Mouse (Mus musculus) hindbrain, embryonic 12.5 days (tissue): ENCODE measurements at regions not wholly inside any gene's neighbourhood (a gene's known extent, or its start where the extent isn't known, plus 50 kb on each side); places are given as distances from the start of the nearest gene placed in this dataset.

ENCODE experiments used
- ATAC-seq: fragments of 200-750 bp; cut with Nextera tagmentation; 2 replicates; pipeline ENCODE4 v1.8.0; 2017; ENCODE audit warnings: moderate TSS enrichment; ENCODE audit not compliant: low FRiP score
- H3K27ac ChIP-seq: fragments of 300-500 bp; sonication (generic); 2 replicates; pipeline ENCODE4 v1.5.1; 2016; ENCODE audit warnings: mild to moderate bottlenecking
- H3K27me3 ChIP-seq: fragments of 300-500 bp; sonication (generic); 2 replicates; pipeline ENCODE4 v1.6.1; 2016; ENCODE audit warnings: mild to moderate bottlenecking
- H3K36me3 ChIP-seq: fragments of 300-500 bp; sonication (generic); 2 replicates; pipeline ENCODE4 v1.6.1; 2016; ENCODE audit warnings: mild to moderate bottlenecking
- H3K4me1 ChIP-seq: fragments of 300-500 bp; sonication (generic); 2 replicates; pipeline ENCODE4 v1.6.1; 2016
- H3K4me2 ChIP-seq: fragments of 300-500 bp; sonication (generic); replicated peaks from 2 replicates; pipeline ENCODE4 v1.6.1; 2016; ENCODE audit warnings: mild to moderate bottlenecking
- H3K4me3 ChIP-seq: fragments of 300-500 bp; sonication (generic); 2 replicates; pipeline ENCODE4 v1.5.1; 2016; ENCODE audit warnings: mild to moderate bottlenecking
- H3K9ac ChIP-seq: fragments of 300-500 bp; sonication (generic); 2 replicates; pipeline ENCODE4 v1.6.1; 2016; ENCODE audit warnings: mild to moderate bottlenecking, moderate library complexity
- H3K9me3 ChIP-seq: fragments of 300-500 bp; sonication (generic); replicated peaks from 2 replicates; pipeline ENCODE4 v1.6.1; 2016; ENCODE audit warnings: mild to moderate bottlenecking
- WGBS: fragments of 180-500 bp; shearing (Covaris S2); methylation state at CpG from one replicate; pipeline ENCODE4 v1.1.7; 2016; 5-methylcytosine and 5-hydroxymethylcytosine counted together

DNA sequence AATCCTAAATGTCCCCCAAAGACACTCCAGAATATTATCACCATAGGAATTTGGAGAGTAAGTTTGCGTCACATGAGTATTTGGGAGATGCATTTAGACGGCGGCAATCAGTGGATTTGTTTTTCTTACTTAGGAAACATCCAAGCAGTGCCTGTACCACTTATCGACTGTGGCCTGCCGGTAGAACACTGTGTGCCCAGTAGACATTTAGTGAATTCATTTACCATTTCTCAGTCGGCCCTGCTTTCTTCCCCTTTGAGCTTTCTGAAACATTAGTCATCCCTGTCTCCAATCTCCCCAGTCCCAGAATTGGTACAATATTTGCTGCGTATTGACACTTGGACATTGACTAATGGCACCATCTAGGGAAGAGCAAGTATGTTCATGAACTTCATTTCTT, 391.7 kb upstream of the Tmpo start:
- Histone ChIP-seq H3K9me3 (no peaks in the 10 kb centered on the region), H3K9ac (no peak overlapping the region), H3K27me3 (no peaks in the 10 kb centered on the region), H3K4me2 (no peak overlapping the region), H3K4me3 (no peak overlapping the region), H3K36me3 (no peaks in the 10 kb centered on the region), H3K4me1 (peaks cover 10% of the 10 kb centered on the region; the same call in 1 of the 2 replicates), H3K27ac (no peak overlapping the region)
- no peak for ATAC-seq
- 62% methylated on average over 7 of the region's 7 CpGs for WGBS

DNA sequence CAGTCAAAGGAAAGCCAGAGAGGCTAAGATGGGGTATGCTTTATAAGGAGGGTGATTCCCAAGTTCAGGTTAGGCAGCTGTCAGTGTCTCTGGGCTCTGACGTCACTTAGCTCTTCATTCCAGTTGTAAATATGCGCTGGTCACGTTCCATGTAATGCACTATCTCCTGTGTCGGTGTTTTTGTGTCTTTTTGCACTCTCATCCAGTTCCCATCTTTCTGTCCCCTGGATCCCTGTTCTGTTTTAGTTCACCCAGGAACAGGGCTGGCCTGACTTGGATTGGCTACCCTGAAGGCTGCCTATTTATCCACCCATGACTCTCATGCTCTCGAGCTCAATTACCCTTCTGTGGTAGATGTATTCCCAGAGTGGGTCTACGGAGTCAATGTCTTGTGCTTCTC, 387.9 kb upstream of the Tmpo start:
- no peaks in the 10 kb centered on the region for H3K36me3 ChIP-seq
- peaks cover 10% of the 10 kb centered on the region; the same call in 1 of the 2 replicates for H3K4me1 ChIP-seq
- H3K27ac ChIP-seq: no peak overlapping the region
- 84% methylated on average over 6 of the region's 6 CpGs for WGBS
- no peaks in the 10 kb centered on the region for H3K27me3 ChIP-seq
- H3K9ac ChIP-seq: no peak overlapping the region
- H3K4me2 ChIP-seq: no peak overlapping the region
- no peaks in the 10 kb centered on the region for H3K9me3 ChIP-seq
- H3K4me3 ChIP-seq: no peak overlapping the region
- no peak for ATAC-seq

DNA sequence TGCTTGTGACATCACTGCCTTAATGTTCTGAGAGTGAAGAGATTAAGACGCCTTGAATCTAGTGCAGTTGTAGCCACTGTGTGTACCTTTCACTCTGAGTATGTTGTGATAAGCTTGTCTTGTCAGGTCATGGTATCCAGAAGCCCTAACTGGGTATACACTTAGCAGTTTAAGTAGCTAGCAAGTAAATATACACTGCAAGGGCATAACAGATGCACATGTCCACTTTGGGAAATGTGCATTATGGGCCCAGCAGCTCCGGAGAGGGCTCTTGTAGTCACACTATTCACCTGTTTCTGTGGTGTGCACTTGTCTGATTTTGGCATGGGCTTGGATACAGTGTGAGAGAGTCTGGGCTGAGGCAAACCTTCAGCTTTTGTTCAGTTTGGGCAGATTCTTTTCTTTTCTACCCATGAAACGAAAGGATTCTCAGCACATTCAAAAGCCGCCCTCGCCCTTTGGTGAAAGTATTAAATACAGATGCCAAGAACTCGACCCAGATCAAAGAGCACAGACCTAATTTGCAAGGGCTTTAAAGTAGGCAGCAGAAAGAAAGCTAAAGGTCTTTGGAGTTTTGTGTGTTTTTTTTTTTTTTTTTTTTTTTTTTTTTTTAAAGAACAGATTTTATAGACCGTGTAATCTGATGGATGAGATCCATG, 385.1 kb upstream of the Tmpo start:
- Histone ChIP-seq H3K27ac (no peak overlapping the region), H3K9ac (no peak overlapping the region), H3K36me3 (no peaks in the 10 kb centered on the region), H3K4me2 (no peak overlapping the region), H3K27me3 (no peaks in the 10 kb centered on the region), H3K9me3 (no peaks in the 10 kb centered on the region), H3K4me1 (0 out of 2 replicates have a peak, but pooled peaks cover 3% of the 10 kb centered on the region), H3K4me3 (no peak overlapping the region)
- no peak for ATAC-seq
- 52% methylated on average over 7 of the region's 7 CpGs for WGBS

DNA sequence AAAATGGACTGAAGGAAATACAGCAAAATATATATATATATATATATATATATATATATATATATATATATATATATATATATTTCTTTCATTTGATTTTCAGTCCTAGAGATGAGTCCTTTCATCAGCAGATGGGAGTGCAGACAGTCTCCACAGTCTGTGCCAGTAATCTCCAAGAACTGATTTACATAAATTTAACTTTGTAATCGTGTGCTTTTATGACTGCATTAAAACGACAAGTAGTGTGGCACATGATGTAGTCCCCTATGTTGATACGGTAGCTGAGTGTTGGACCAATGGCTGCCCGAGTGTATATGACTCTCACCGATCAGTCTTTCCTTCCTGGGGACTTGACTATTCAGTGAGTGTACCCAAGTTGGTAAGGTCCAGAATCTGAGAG, 378.2 kb upstream of the Tmpo start:
- no peaks in the 10 kb centered on the region for H3K4me1 ChIP-seq
- H3K4me3 ChIP-seq: no peak overlapping the region
- no peak for ATAC-seq
- H3K27ac ChIP-seq: no peak overlapping the region
- H3K9ac ChIP-seq: no peak overlapping the region
- H3K36me3 ChIP-seq: no peaks in the 10 kb centered on the region
- no peaks in the 10 kb centered on the region for H3K9me3 ChIP-seq
- no peak overlapping the region for H3K4me2 ChIP-seq
- H3K27me3 ChIP-seq: 0 out of 2 replicates have a peak, but pooled peaks cover 2% of the 10 kb centered on the region
- WGBS: 76% methylated on average over 5 of the region's 5 CpGs

DNA sequence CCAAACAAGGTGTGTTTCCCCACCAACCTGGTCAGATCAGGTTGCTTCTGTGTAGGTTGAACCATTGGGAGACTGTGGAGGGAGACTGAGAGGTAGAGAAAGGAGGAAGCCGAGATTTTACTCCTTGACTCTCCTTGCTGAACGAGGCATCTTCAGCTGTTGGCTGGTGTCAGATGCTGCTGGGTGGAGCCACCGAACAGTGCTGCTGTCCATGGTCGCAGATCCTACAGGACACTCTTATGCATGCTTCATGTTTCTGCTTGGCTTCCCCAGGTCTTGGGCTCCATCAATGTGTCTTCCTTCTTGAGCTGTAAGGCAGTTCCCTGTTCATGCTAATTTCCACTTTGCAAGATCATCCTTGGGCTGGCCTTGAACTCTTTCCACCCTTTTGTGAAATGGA, 367.0 kb upstream of the Tmpo start:
- Histone ChIP-seq H3K27me3 (no peaks in the 10 kb centered on the region), H3K4me3 (no peak overlapping the region), H3K4me2 (no peak overlapping the region), H3K36me3 (no peaks in the 10 kb centered on the region), H3K27ac (no peak overlapping the region), H3K4me1 (peaks cover 5% of the 10 kb centered on the region), H3K9ac (no peak overlapping the region), H3K9me3 (no peaks in the 10 kb centered on the region)
- WGBS: 62% methylated on average over 4 of the region's 4 CpGs
- ATAC-seq: no peak

DNA sequence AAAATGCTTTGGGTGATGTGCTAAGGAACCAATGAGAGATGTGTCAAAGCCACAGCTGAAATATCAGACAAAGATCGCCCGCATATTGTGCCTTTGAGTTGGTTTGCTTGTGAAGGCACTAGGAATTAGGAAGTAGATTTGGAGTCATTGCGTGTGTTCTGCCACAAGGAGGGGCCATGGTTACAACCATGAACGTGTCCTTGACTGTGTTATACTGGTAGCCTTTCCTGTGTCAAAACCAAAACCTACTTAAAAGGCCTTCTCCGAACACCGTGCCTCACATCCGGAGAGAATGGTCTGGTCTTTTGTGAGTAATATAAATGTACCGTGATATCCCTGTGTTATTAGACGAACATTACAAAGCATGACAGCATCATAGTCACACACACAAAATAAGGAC, 365.0 kb upstream of the Tmpo start:
- Histone ChIP-seq H3K4me3 (no peak overlapping the region), H3K27ac (0 out of 2 replicates have a peak overlapping the region, but pooled peaks have one; percentile 30), H3K9me3 (no peaks in the 10 kb centered on the region), H3K27me3 (no peaks in the 10 kb centered on the region), H3K4me1 (peaks cover 12% of the 10 kb centered on the region), H3K36me3 (no peaks in the 10 kb centered on the region), H3K9ac (no peak overlapping the region), H3K4me2 (no peak overlapping the region)
- ATAC-seq: peak; percentile 76
- WGBS: 35% methylated on average over 9 of the region's 9 CpGs

DNA sequence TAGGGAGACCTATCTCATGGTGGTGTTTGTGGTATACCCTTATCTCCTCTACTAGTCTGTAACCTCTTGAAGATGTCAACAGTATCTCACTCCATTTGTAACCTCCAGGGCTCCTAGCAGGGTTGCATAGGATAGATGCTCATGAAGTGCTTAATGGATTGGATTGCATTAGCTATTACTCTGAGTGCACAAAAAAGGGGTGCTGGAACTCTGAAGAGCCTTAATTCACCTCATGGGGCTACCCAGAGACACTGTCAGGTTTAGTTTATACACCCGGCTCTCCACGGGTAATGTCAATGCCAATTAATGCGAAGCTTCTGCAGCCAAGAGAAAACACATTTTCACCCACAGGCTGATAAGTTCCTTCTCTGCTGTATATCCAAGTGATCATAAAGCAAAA, 364.3 kb upstream of the Tmpo start:
- no peak overlapping the region for H3K4me2 ChIP-seq
- H3K9ac ChIP-seq: no peak overlapping the region
- H3K27me3 ChIP-seq: no peaks in the 10 kb centered on the region
- no peaks in the 10 kb centered on the region for H3K36me3 ChIP-seq
- no peak for ATAC-seq
- H3K9me3 ChIP-seq: no peaks in the 10 kb centered on the region
- 0 out of 2 replicates have a peak overlapping the region, but pooled peaks have one; percentile 30 for H3K27ac ChIP-seq
- H3K4me1 ChIP-seq: peaks cover 12% of the 10 kb centered on the region
- WGBS: 71% methylated on average over 3 of the region's 3 CpGs
- no peak overlapping the region for H3K4me3 ChIP-seq

DNA sequence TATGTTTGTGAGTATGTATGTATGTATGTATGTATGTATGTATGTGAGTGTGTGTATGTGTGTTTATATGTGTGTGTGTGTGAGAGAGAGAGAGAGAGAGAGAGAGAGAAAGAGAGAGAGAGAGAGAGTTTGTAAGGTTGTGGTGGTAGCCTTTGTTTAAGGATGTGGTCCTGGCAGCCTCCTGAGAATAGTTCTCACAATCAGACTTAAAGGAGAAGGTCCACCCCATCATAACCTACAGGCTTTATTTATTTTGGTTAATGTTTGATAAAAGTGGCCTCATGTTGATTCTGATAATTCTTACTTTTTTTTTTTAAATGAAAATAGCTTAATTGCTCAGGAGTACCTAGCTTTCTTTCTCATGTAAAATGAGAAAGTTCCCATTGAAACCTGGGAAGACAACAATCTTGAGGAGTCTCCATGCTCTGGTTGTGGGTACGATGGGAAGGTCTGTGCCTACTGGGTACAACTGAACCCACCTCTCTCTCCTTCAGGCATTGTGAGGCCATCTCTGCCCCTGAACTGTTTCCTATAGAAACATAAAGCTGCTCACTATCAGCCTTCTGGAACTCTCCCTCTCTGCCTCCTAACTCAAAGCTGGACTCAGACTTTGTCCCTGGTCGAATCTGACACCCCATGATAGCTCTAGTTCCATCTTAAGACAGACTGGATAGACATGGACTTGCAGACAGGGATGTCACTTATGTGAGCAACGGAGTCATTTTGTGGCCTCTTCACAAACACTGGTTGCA, 362.2 kb upstream of the Tmpo start:
- no peak for ATAC-seq
- H3K27ac ChIP-seq: no peak overlapping the region
- H3K9ac ChIP-seq: no peak overlapping the region
- peaks cover 12% of the 10 kb centered on the region for H3K4me1 ChIP-seq
- no peak overlapping the region for H3K4me3 ChIP-seq
- H3K36me3 ChIP-seq: no peaks in the 10 kb centered on the region
- H3K9me3 ChIP-seq: no peaks in the 10 kb centered on the region
- H3K4me2 ChIP-seq: no peak overlapping the region
- 78% methylated on average over 3 of the region's 3 CpGs for WGBS
- no peaks in the 10 kb centered on the region for H3K27me3 ChIP-seq

DNA sequence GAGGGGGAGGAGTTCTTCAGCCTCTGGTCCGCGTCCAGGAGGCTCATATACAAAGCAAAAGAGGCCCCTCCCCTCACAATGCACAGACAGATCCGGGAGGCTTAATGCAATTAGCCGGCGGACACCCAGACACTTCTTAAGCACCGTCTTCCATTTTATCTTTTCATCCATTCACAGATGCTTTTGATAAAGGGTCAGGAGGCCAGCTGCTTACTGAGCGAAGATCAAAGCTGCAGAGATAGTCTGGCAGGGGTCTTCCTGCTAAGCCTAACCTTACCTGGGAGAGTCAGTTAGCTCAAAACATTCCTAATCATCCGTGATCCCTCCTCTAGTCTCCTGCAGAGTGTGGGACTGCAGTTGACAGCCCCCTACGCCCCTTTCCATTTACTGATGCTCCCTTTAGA, 361.1 kb upstream of the Tmpo start:
- H3K4me3 ChIP-seq: no peak overlapping the region
- 4% methylated on average over 9 of the region's 9 CpGs for WGBS
- no peaks in the 10 kb centered on the region for H3K9me3 ChIP-seq
- no peak overlapping the region for H3K9ac ChIP-seq
- no peak overlapping the region for H3K27ac ChIP-seq
- peaks cover 15% of the 10 kb centered on the region for H3K4me1 ChIP-seq
- H3K4me2 ChIP-seq: no peak overlapping the region
- no peaks in the 10 kb centered on the region for H3K27me3 ChIP-seq
- no peak for ATAC-seq
- no peaks in the 10 kb centered on the region for H3K36me3 ChIP-seq

DNA sequence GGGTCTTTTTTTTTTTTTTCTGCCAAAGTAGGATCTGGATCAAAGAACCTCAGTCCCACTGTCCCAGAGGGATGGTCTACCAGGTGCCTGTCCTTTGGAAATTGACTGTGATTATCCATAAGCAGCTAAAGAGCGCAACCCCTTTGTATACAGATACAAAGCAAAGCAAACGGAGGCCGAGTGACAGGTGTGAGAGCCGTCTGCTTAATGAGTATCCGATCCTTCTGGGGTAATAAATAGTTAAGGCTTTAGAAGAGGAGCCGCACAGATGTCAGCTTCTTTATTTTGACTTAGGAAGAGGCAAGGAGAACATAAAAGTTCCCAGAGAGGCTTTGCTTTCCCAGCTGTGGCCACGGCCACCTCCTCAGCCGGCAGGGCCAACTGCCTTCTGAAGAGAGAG, 356.1 kb upstream of the Tmpo start:
- Histone ChIP-seq H3K27me3 (no peaks in the 10 kb centered on the region), H3K4me1 (peaks cover 8% of the 10 kb centered on the region), H3K9me3 (no peaks in the 10 kb centered on the region), H3K36me3 (no peaks in the 10 kb centered on the region), H3K9ac (no peak overlapping the region), H3K4me2 (no peak overlapping the region), H3K27ac (0 out of 2 replicates have a peak overlapping the region, but pooled peaks have one; percentile 23), H3K4me3 (no peak overlapping the region)
- ATAC-seq: no peak
- WGBS: 16% methylated on average over 8 of the region's 8 CpGs

DNA sequence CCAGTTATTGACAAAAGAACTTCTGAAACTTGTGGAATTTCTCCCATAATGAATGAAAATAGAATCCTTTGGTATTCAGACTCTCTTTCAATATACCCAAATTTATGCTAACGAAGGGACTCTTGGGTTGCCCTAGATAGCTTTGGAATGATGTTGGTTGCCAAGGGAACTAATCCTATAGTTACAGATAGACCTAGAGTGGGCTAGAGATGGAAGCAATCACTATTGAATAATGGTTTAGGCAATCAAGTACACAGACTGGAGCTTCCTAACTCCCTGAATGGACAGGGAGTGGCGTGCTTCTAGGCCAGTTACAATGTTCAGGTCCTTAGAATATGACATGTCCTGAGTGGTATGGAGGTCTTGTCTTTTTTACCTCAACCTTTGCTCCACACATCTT, 354.3 kb upstream of the Tmpo start:
- no peaks in the 10 kb centered on the region for H3K27me3 ChIP-seq
- ATAC-seq: no peak
- H3K4me2 ChIP-seq: no peak overlapping the region
- peaks cover 5% of the 10 kb centered on the region for H3K4me1 ChIP-seq
- no peaks in the 10 kb centered on the region for H3K9me3 ChIP-seq
- no peak overlapping the region for H3K27ac ChIP-seq
- WGBS: 76% methylated on average over 2 of the region's 2 CpGs
- no peak overlapping the region for H3K4me3 ChIP-seq
- H3K36me3 ChIP-seq: no peaks in the 10 kb centered on the region
- H3K9ac ChIP-seq: no peak overlapping the region

DNA sequence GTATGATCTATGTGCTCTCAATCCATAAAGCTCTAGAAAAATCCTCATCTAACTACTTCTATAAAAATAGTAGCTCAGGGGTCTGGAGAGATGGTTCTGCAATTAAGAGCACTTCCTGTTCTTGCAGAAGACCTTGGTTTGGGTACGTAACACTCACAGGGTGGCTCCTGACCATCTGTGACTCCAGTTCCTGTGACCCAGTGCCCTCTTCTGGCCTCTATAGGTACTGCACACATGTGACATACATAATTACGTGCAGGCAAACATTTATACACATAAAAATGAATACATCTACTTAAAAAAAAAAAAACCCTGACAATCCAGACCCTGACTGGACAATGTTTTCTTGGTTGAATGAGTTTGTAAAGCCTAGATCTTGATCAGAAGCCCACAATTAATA, 347.2 kb upstream of the Tmpo start:
- no peak overlapping the region for H3K4me3 ChIP-seq
- WGBS: 86% methylated on average over 2 of the region's 2 CpGs
- H3K9ac ChIP-seq: no peak overlapping the region
- H3K4me1 ChIP-seq: no peaks in the 10 kb centered on the region
- no peak overlapping the region for H3K27ac ChIP-seq
- no peak overlapping the region for H3K4me2 ChIP-seq
- no peak for ATAC-seq
- H3K27me3 ChIP-seq: no peaks in the 10 kb centered on the region
- no peaks in the 10 kb centered on the region for H3K9me3 ChIP-seq
- H3K36me3 ChIP-seq: no peaks in the 10 kb centered on the region

DNA sequence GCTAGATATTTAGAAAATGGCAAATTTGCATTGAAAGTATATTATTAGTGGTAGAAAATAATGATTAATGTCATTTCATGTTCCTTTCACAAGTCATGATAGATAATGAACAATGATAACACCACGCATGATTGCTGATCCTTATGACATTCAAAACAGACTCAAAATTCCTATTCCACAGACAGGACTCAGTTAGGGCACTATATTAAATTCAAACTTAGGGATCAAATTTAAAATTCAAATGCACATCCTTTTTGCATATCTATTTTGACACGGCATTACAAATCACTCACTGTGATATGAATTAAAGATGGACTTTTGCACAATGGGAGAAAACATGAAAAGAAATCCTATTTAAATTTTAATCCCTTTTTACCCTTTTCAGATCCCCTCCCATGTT, 340.1 kb upstream of the Tmpo start:
- H3K27me3 ChIP-seq: no peaks in the 10 kb centered on the region
- H3K4me2 ChIP-seq: no peak overlapping the region
- ATAC-seq: no peak
- H3K4me1 ChIP-seq: no peaks in the 10 kb centered on the region
- no peak overlapping the region for H3K9ac ChIP-seq
- WGBS: 63% methylated on average over 2 of the region's 2 CpGs
- H3K9me3 ChIP-seq: no peaks in the 10 kb centered on the region
- no peaks in the 10 kb centered on the region for H3K36me3 ChIP-seq
- no peak overlapping the region for H3K27ac ChIP-seq
- no peak overlapping the region for H3K4me3 ChIP-seq
